Mouse (Mus musculus): ENCODE results near the gene Kbtbd13.

DNA sequence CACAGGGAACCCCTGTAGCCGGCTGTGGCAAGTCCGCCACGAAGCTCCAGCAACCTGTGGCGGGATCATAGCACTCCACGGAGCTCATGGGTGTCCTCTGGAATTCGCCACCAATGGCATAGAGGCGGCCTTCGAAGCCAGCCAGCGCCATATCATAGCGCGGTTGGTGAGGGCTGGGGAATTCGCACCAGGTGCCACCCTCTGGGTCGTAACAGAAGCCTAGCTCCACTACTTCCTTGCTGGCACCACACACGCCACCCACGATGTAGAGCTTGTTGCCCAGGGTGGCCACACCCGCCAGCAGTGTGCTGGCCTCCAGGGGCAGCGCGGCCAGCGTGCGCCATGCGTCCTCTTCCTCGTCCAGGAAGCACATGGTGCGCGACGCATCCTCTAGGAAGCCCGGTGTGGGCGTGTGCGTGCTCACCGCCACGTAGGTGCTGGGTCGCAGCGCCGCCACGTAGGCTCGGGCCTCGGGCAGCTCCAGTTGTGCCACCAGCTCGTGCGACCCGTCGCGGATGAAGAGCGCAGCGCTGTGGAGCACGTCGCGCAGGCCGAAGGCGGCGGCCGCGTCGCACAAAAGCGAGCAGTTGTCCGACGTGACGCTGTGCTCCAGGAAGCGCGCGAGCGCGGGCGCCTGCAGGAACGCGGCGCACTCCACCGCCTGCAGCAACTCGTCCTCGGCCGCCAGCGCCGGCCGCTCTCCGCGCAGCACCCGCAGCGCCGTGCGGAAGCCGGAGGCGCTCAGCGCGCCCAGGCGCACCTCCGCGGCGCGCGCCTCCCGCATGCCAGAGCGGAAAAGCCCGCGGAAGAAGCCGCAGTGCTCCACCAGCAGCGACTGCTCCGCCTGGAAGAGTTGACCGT lies 470 bp downstream of the Kbtbd13 start:
- no peak for TF ChIP-seq CTCF (IDR thresholded peaks at IDR 0.05; ENCODE audit: extremely low read depth, insufficient read depth, insufficient read length, insufficient replicate concordance)
- TF ChIP-seq POLR2A (IDR thresholded peaks at IDR 0.05; ENCODE audit: low read depth, low read length), result no peak
